Mouse (Mus musculus): ENCODE results near the gene Taf1b. TPM values are rescaled to one million over a fixed set of nuclear protein-coding genes. Genes with fewer than 3 reads are reported as not detected.

The Taf1b gene
- total and polyA plus RNA-seq, 3 experiments = 26.6 to 49.6 (median 34.5) TPM

DNA sequence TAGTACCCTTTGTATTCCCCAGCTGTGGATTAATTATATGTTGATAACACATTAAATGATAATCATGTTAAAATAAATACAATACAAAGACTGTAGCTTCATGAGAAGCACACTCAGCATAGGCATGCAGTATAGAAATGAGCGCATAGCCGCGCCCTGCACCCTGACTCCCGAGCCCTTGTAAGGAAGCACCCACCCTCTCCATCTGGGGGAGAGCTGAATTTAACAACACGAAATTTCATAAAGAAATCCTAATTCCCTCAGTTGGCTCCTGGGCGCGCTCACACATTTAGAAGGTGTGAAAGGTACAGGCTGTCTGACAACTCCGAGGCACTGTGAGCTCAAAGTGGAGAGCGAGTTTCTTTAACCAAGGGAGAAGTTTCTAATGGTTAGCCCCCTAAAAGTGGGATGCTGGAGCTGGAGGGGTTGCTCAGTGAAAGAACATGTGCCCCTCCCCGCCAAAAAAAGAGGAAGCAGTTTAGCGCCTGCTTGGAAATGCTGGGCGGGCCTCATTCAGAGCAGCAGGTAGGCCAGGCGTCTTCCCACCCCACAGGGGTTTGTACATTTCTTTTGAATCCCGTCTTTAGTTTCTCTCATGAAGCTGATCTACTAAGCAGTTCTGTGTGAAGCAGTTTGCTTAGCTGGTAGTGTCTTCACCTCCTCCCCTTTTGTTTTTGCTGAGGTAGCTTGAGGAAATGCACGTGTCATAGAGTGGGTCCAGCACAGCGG, 43.4 kb downstream of the Taf1b start:
- Histone ChIP-seq H3K4me2 (ENCODE audit: insufficient read depth, low read depth, poor library complexity, severe bottlenecking) (no peak overlapping the region), H3K9me3 (replicated peaks; ENCODE audit: low read length) (no peaks in the 10 kb centered on the region), H3K79me2 (replicated peaks; ENCODE audit: control insufficient read depth, extremely low read depth, insufficient read depth, poor library complexity, severe bottlenecking) (no peaks in the 10 kb centered on the region), H3K36me3 (replicated peaks in 1 of 2; ENCODE audit: control insufficient read depth in 1 of 2, insufficient read depth in 1 of 2, low read length in 1 of 2) (peaks cover 13 to 69% of the 10 kb centered on the region in 2 experiments), H3K27ac (ENCODE audit: insufficient read depth, low read depth) (no peak overlapping the region), H3K4me1 (ENCODE audit: control insufficient read depth in 1 of 2, insufficient read depth in 2 of 2) (no peaks in the 10 kb centered on the region), H3K9ac (ENCODE audit: insufficient read depth, low read depth) (no peak overlapping the region), H3K4me3 (replicated peaks in 1 of 3; ENCODE audit: low read depth in 2 of 3, low read length in 2 of 3, poor library complexity in 1 of 3) (no peak overlapping the region), H3K27me3 (replicated peaks) (no peaks in the 10 kb centered on the region)
- DNase-seq (ENCODE audit: extremely low read depth) = no peak
- dilution Hi-C loops (cut with MboI; ENCODE audit: extremely low pct_ligation_motif_present, extremely low pct_unique_long_range_greater_than_20kb, low sequenced_read_pairs) = no loop called here
- in situ Hi-C loops (cut with MboI; ENCODE audit: low pct_ligation_motif_present, low pct_unique_long_range_greater_than_20kb, low sequenced_read_pairs) = no loop called here
- no peak for TF ChIP-seq TCF12 (IDR thresholded peaks at IDR 0.05; ENCODE audit: low read depth, low read length)
- TF ChIP-seq CTCF (conservative IDR thresholded peaks at IDR 0.05 in 1 of 2, IDR thresholded peaks at IDR 0.05 in 1 of 2; ENCODE audit: low read depth in 2 of 2, low read length in 2 of 2) = no peak
- no peak for TF ChIP-seq MAX (IDR thresholded peaks at IDR 0.05; ENCODE audit: low read length)
- TF ChIP-seq MEF2A (IDR thresholded peaks at IDR 0.05; ENCODE audit: borderline replicate concordance, low read depth, low read length) = no peak
- TF ChIP-seq POLR2AphosphoS2 (IDR thresholded peaks at IDR 0.05; ENCODE audit: low read depth, low read length) = no peak
- no peak for TF ChIP-seq MAZ (IDR thresholded peaks at IDR 0.05; ENCODE audit: low read depth, low read length)
- TF ChIP-seq EP300 (IDR thresholded peaks at IDR 0.05; ENCODE audit: low read length) = no peak
- TF ChIP-seq BHLHE40 (IDR thresholded peaks at IDR 0.05; ENCODE audit: low read depth, low read length) = no peak
- no peak for TF ChIP-seq RCOR1 (conservative IDR thresholded peaks at IDR 0.05; ENCODE audit: low read depth, low read length)
- no peak for TF ChIP-seq POLR2A (IDR thresholded peaks at IDR 0.05; ENCODE audit: low read depth, low read length)
- no peak for TF ChIP-seq CHD2 (IDR thresholded peaks at IDR 0.05; ENCODE audit: low read length)
- TF ChIP-seq JUND (conservative IDR thresholded peaks at IDR 0.05; ENCODE audit: low read depth, low read length) = no peak
- no peak for TF ChIP-seq ZNF384 (IDR thresholded peaks at IDR 0.05; ENCODE audit: low read depth, low read length)
- TF ChIP-seq USF2 (conservative IDR thresholded peaks at IDR 0.05; ENCODE audit: low read depth, low read length) = no peak

DNA sequence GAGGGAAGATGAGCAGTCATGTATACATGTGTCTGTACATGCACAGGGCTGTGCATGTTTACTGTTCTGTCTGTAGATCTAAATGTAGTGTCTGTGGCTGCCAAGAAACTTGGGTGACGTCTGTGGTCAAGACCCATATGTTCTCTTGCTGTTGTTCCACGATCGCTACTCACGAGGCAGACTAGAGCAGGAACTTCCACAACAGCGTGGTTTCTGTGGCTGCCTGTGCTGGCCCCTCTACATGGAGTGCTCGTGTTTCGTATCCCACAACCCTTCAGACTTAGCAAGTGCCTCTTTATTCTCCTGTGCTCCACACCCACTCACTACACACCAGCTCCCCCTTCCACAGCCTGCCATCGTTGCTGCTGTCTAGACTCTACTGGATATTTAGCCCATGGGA, 49.5 kb downstream of the Taf1b start:
- H3K4me3 ChIP-seq (replicated peaks in 1 of 3; ENCODE audit: low read depth in 2 of 3, low read length in 2 of 3, poor library complexity in 1 of 3) = no peak overlapping the region
- H3K79me2 ChIP-seq (replicated peaks; ENCODE audit: control insufficient read depth, extremely low read depth, insufficient read depth, poor library complexity, severe bottlenecking) = no peaks in the 10 kb centered on the region
- H3K4me2 ChIP-seq (ENCODE audit: insufficient read depth, low read depth, poor library complexity, severe bottlenecking) = no peak overlapping the region
- TF ChIP-seq SIN3A (IDR thresholded peaks at IDR 0.05; ENCODE audit: low read length) (no peak), NRF1 (IDR thresholded peaks at IDR 0.05; ENCODE audit: low read depth, low read length) (no peak), ETS1 (conservative IDR thresholded peaks at IDR 0.05; ENCODE audit: low read depth, low read length) (no peak)
- in situ Hi-C loops (cut with MboI; ENCODE audit: low pct_ligation_motif_present, low pct_unique_long_range_greater_than_20kb, low sequenced_read_pairs) (no loop called here), dilution Hi-C loops (cut with MboI; ENCODE audit: extremely low pct_ligation_motif_present, extremely low pct_unique_long_range_greater_than_20kb, low sequenced_read_pairs) (no loop called here)
- no peak overlapping the region for H3K27ac ChIP-seq (ENCODE audit: insufficient read depth, low read depth)
- H3K9me3 ChIP-seq (replicated peaks; ENCODE audit: low read length) = no peaks in the 10 kb centered on the region
- no peak overlapping the region for H3K9ac ChIP-seq (ENCODE audit: insufficient read depth, low read depth)
- H3K4me1 ChIP-seq (ENCODE audit: control insufficient read depth in 1 of 2, insufficient read depth in 2 of 2) = peaks cover 0 to 4% of the 10 kb centered on the region in 2 experiments; a peak in 2 of 4 replicates
- peaks cover 26 to 82% of the 10 kb centered on the region in 2 experiments for H3K36me3 ChIP-seq (replicated peaks in 1 of 2; ENCODE audit: control insufficient read depth in 1 of 2, insufficient read depth in 1 of 2, low read length in 1 of 2)
- H3K27me3 ChIP-seq (replicated peaks) = no peaks in the 10 kb centered on the region
- DNase-seq (ENCODE audit: extremely low read depth) = peak; percentile 2

All from CH12.LX (cell line).